Mouse (Mus musculus) gastrocnemius, postnatal 36 days (tissue): ENCODE results near the gene Smim9. TPM values are rescaled to one million over a fixed set of nuclear protein-coding genes. Genes with fewer than 3 reads are reported as not detected.

Experiments used
- total RNA-seq, 2 experiments: library from RNA; stranded (reverse); gene quantifications; 2 replicates each; pipeline ENCODE4 v1.2.3; 2021

Gene Smim9
- total RNA-seq, 2 experiments from 2014 or later, result not detected

Other genes with a start within 250 kb of the Smim9 start
- under 1 TPM; 0.52 to 0.84 TPM for gene Gab3, start 78.3 kb downstream of the Smim9 start, total RNA-seq
- gene Dkc1, start 67.9 kb downstream of the Smim9 start, total RNA-seq, result 10 to 100 TPM; 25.5 to 29.2 TPM
- gene Mpp1, start 32.8 kb downstream of the Smim9 start, total RNA-seq, result 10 to 100 TPM; 12.2 to 13.8 TPM
- 100 to 1,000 TPM; 182 to 227 TPM for gene Fundc2, start 218.6 kb upstream of the Smim9 start, total RNA-seq
- 1 to 10 TPM in 1 of 2 experiments, under 1 TPM in 1; 0.79 to 1.1 TPM for gene F8, start 218.8 kb upstream of the Smim9 start, total RNA-seq